Mouse (Mus musculus) small intestine, adult 2 months (tissue): Measurements from ENCODE around the gene Hrh2.

ENCODE experiments used
- CTCF ChIP-seq: fragments of 200-500 bp; IDR thresholded peaks from 2 replicates; pipeline ENCODE4 v1.5.1; 2012; ENCODE audit warnings: low read depth, mild to moderate bottlenecking, control low read depth, inconsistent platforms, low read length, moderate library complexity, mixed read lengths; ENCODE audit not compliant: insufficient replicate concordance, insufficient read length; ENCODE audit errors: extremely low read depth
- POLR2A ChIP-seq: fragments of 200-500 bp; IDR thresholded peaks from 2 replicates; pipeline ENCODE4 v1.6.1; 2012; ENCODE audit warnings: low read depth, mild to moderate bottlenecking, control low read depth, inconsistent platforms, low read length, moderate library complexity

DNA sequence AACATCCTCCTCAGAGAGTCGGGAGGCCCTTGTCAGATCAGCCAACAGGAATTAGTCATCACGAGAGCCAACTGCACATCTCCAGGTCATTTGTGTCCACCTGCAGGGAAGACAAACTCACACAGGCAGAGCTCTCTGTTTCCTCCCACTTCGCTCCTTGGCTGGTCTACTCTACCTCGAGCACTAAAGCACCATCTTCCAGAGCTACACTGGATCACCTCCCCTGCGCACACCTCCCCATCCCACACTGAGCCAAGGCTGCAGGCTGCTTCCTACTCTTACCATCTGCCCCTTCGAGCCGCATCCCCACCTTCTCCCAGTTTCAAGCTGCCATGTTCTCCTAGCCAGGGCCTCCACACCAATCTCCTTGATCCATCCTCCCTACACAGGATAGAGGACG is 77.7 kb downstream of the Hrh2 start:
- TF ChIP-seq CTCF (no peak), POLR2A (no peak)
